Comparison of ENCODE assay signal across 17 mouse cellular contexts in genomic region chr13:53196690-53197089, GRCm38 (mm10).
DNase-seq lines count a peak whose midpoint lies in the region; ATAC-seq and TF ChIP-seq lines count a peak whose summit lies in the region.
"Had no signal": no experiment of that assay in that cellular context is flagged by ENCODE, and none has a peak within 500 bp of the region (broad histone marks: within the 10 kb centered on the region; RNA-seq: fewer than 3 reads in every experiment).

No protein-coding gene starts in this region.

- no peak for TF ChIP-seq EP300 in CH12.LX (IDR thresholded peaks at IDR 0.05; ENCODE audit: low read length)

- no peaks in the 10 kb centered on the region for H3K36me3 ChIP-seq in intestine, embryonic 14.5 days (ENCODE audit: control insufficient read depth, insufficient read depth, low read length)
- no peaks in the 10 kb centered on the region for H3K36me3 ChIP-seq in intestine, postnatal 0 days (ENCODE audit: control insufficient read depth, insufficient read depth)
- no peaks in the 10 kb centered on the region for H3K36me3 ChIP-seq in CH12.LX (replicated peaks in 1 of 2; ENCODE audit: control insufficient read depth in 1 of 2, insufficient read depth in 1 of 2, low read length in 1 of 2)
- no peaks in the 10 kb centered on the region for H3K36me3 ChIP-seq in embryonic facial prominence, embryonic 13.5 days
- no peaks in the 10 kb centered on the region for H3K36me3 ChIP-seq in limb, embryonic 12.5 days
- H3K36me3 ChIP-seq: hindbrain, embryonic 15.5 days; midbrain, embryonic 10.5 days had no signal

- peak overlapping the region; percentile 4; the same call in 1 of the 2 replicates for H3K4me2 ChIP-seq in intestine, embryonic 14.5 days (ENCODE audit: low read length)
- H3K4me2 ChIP-seq in intestine, postnatal 0 days (replicated peaks; ENCODE audit: low read depth), result no peak overlapping the region
- peak overlapping the region; percentile 44; the same call in 1 of the 2 replicates for H3K4me2 ChIP-seq in CH12.LX (ENCODE audit: insufficient read depth, low read depth, poor library complexity, severe bottlenecking)
- H3K4me2 ChIP-seq in embryonic facial prominence, embryonic 13.5 days, result peak overlapping the region; percentile 27
- peak overlapping the region; percentile 33; the same call in 1 of the 2 replicates for H3K4me2 ChIP-seq in limb, embryonic 12.5 days
- H3K4me2 ChIP-seq: hindbrain, embryonic 15.5 days had no signal

- H3K79me2 ChIP-seq in CH12.LX (replicated peaks; ENCODE audit: control insufficient read depth, extremely low read depth, insufficient read depth, poor library complexity, severe bottlenecking), result no peaks in the 10 kb centered on the region

- H3K27ac ChIP-seq in intestine, embryonic 14.5 days (ENCODE audit: low read depth), result no peak overlapping the region
- H3K27ac ChIP-seq in intestine, postnatal 0 days (ENCODE audit: low read depth, low read length), result no peak overlapping the region
- no peak overlapping the region for H3K27ac ChIP-seq in CH12.LX (ENCODE audit: insufficient read depth, low read depth)
- H3K27ac ChIP-seq in embryonic facial prominence, embryonic 13.5 days, result peak overlapping the region; percentile 39; the same call in 1 of the 2 replicates
- H3K27ac ChIP-seq in limb, embryonic 12.5 days, result peak overlapping the region; percentile 83
- H3K27ac ChIP-seq: hindbrain, embryonic 15.5 days; kidney, postnatal 0 days; midbrain, embryonic 10.5 days had no signal

- DNase-seq in intestine, embryonic 14.5 days (ENCODE audit: low spot score), result no peak
- DNase-seq in CH12.LX (ENCODE audit: extremely low read depth), result peak; percentile 31
- no peak for DNase-seq in left cerebral cortex, adult 18-20 months (ENCODE audit: low spot score in 2 of 2)
- no peak for DNase-seq in adrenal gland, postnatal 14 days
- no peak for DNase-seq in layer of hippocampus, postnatal 25 days (ENCODE audit: extremely low spot score in 1 of 2, low spot score in 1 of 2)
- DNase-seq: adrenal gland, postnatal 10 days; cerebellum, adult 9-10 months; embryo, embryonic 11 days; gastrocnemius, postnatal 14 days; lung, postnatal 36 days; retina, postnatal 1 day had no signal

- 40% methylated on average over 6 of the region's 7 CpGs for WGBS in intestine, embryonic 14.5 days
- 39% methylated on average over 7 of the region's 7 CpGs for WGBS in intestine, postnatal 0 days
- 44% methylated on average over 7 of the region's 7 CpGs for WGBS in embryonic facial prominence, embryonic 13.5 days
- WGBS in limb, embryonic 12.5 days, result 52% methylated on average over 7 of the region's 7 CpGs

- in situ Hi-C loops in CH12.LX (cut with MboI; ENCODE audit: low pct_ligation_motif_present, low pct_unique_long_range_greater_than_20kb, low sequenced_read_pairs), result loop anchor here (5.0 kb wide), 1 partner anchor 54 kb away; no protein-coding TSS in a partner anchor

- H3K9me3 ChIP-seq in intestine, embryonic 14.5 days (ENCODE audit: control insufficient read depth, low read length), result no peaks in the 10 kb centered on the region
- H3K9me3 ChIP-seq in intestine, postnatal 0 days (ENCODE audit: control insufficient read depth), result no peaks in the 10 kb centered on the region
- H3K9me3 ChIP-seq in CH12.LX (replicated peaks; ENCODE audit: low read length), result no peaks in the 10 kb centered on the region
- H3K9me3 ChIP-seq in embryonic facial prominence, embryonic 13.5 days, result no peaks in the 10 kb centered on the region
- no peaks in the 10 kb centered on the region for H3K9me3 ChIP-seq in limb, embryonic 12.5 days
- H3K9me3 ChIP-seq: hindbrain, embryonic 15.5 days; midbrain, embryonic 10.5 days had no signal

- no peak overlapping the region for H3K9ac ChIP-seq in intestine, embryonic 14.5 days (ENCODE audit: low read length)
- H3K9ac ChIP-seq in intestine, postnatal 0 days (ENCODE audit: low read depth, low read length), result no peak overlapping the region
- no peak overlapping the region for H3K9ac ChIP-seq in CH12.LX (ENCODE audit: insufficient read depth, low read depth)
- H3K9ac ChIP-seq in embryonic facial prominence, embryonic 13.5 days, result no peak overlapping the region
- 0 out of 2 replicates have a peak overlapping the region, but pooled peaks have one; percentile 19 for H3K9ac ChIP-seq in limb, embryonic 12.5 days (replicated peaks)
- H3K9ac ChIP-seq: hindbrain, embryonic 15.5 days had no signal

- peaks cover 67% of the 10 kb centered on the region for H3K4me1 ChIP-seq in intestine, embryonic 14.5 days (replicated peaks; ENCODE audit: control insufficient read depth, insufficient read depth, low read length)
- peaks cover 9% of the 10 kb centered on the region; the same call in 1 of the 2 replicates for H3K4me1 ChIP-seq in intestine, postnatal 0 days (replicated peaks; ENCODE audit: control insufficient read depth, insufficient read depth, low read length)
- peaks cover 9 to 40% of the 10 kb centered on the region in 2 experiments for H3K4me1 ChIP-seq in CH12.LX (ENCODE audit: control insufficient read depth in 1 of 2, insufficient read depth in 2 of 2)
- H3K4me1 ChIP-seq in embryonic facial prominence, embryonic 13.5 days, result peaks cover 96% of the 10 kb centered on the region
- peaks cover 97% of the 10 kb centered on the region for H3K4me1 ChIP-seq in limb, embryonic 12.5 days (replicated peaks)

- no peaks in the 10 kb centered on the region for H3K27me3 ChIP-seq in intestine, embryonic 14.5 days (replicated peaks; ENCODE audit: control insufficient read depth, insufficient read depth, low read length)
- no peaks in the 10 kb centered on the region for H3K27me3 ChIP-seq in intestine, postnatal 0 days (replicated peaks; ENCODE audit: control insufficient read depth, insufficient read depth, low read length)
- no peaks in the 10 kb centered on the region for H3K27me3 ChIP-seq in CH12.LX (replicated peaks)
- H3K27me3 ChIP-seq in embryonic facial prominence, embryonic 13.5 days, result no peaks in the 10 kb centered on the region
- no peaks in the 10 kb centered on the region for H3K27me3 ChIP-seq in limb, embryonic 12.5 days
- H3K27me3 ChIP-seq: hindbrain, embryonic 15.5 days had no signal

- dilution Hi-C loops in CH12.LX (cut with MboI; ENCODE audit: extremely low pct_ligation_motif_present, extremely low pct_unique_long_range_greater_than_20kb, low sequenced_read_pairs), result no loop called here

- TF ChIP-seq POLR2A in CH12.LX (IDR thresholded peaks at IDR 0.05; ENCODE audit: low read depth, low read length), result no peak

- no peak for ATAC-seq in intestine, embryonic 14.5 days (replicated peaks; ENCODE audit: low FRiP score, low TSS enrichment, low read depth)
- ATAC-seq in intestine, postnatal 0 days, result no peak
- ATAC-seq in embryonic facial prominence, embryonic 13.5 days (ENCODE audit: insufficient number of reproducible peaks, insufficient read depth, low FRiP score, low TSS enrichment, low read depth), result no peak
- ATAC-seq in limb, embryonic 12.5 days (ENCODE audit: insufficient number of reproducible peaks, insufficient read depth, low FRiP score, low TSS enrichment, low read depth), result no peak

- no peak for TF ChIP-seq RAD21 in CH12.LX (IDR thresholded peaks at IDR 0.05; ENCODE audit: low read depth, low read length)

- no peak for TF ChIP-seq CTCF in intestine, postnatal 0 days (IDR thresholded peaks at IDR 0.05; ENCODE audit: low read depth)
- no peak for TF ChIP-seq CTCF in CH12.LX (conservative IDR thresholded peaks at IDR 0.05 in 1 of 2, IDR thresholded peaks at IDR 0.05 in 1 of 2; ENCODE audit: low read depth in 2 of 2, low read length in 2 of 2)

- no peak overlapping the region for H3K4me3 ChIP-seq in intestine, embryonic 14.5 days (ENCODE audit: low read depth, low read length)
- H3K4me3 ChIP-seq in intestine, postnatal 0 days (ENCODE audit: low read depth, low read length), result no peak overlapping the region
- H3K4me3 ChIP-seq in CH12.LX (replicated peaks in 1 of 3; ENCODE audit: low read depth in 2 of 3, low read length in 2 of 3, poor library complexity in 1 of 3), result no peak overlapping the region
- H3K4me3 ChIP-seq in embryonic facial prominence, embryonic 13.5 days, result no peak overlapping the region
- H3K4me3 ChIP-seq in limb, embryonic 12.5 days (replicated peaks), result no peak overlapping the region
- H3K4me3 ChIP-seq: hindbrain, embryonic 15.5 days; midbrain, embryonic 10.5 days had no signal

TF ChIP-seq in CH12.LX, 34 proteins besides CTCF, POLR2A, EP300 and RAD21:
- TF ChIP-seq USF2 (conservative IDR thresholded peaks at IDR 0.05; ENCODE audit: low read depth, low read length), result no peak
- TF ChIP-seq ELF1 (IDR thresholded peaks at IDR 0.05; ENCODE audit: low read depth, low read length), result no peak
- TF ChIP-seq JUN (IDR thresholded peaks at IDR 0.05; ENCODE audit: insufficient read depth, low read depth, low read length), result no peak
- no peak for TF ChIP-seq USF1 (IDR thresholded peaks at IDR 0.05; ENCODE audit: low read depth, low read length)
- TF ChIP-seq BHLHE40 (IDR thresholded peaks at IDR 0.05; ENCODE audit: low read depth, low read length), result no peak
- TF ChIP-seq POLR2AphosphoS2 (IDR thresholded peaks at IDR 0.05; ENCODE audit: low read depth, low read length), result no peak
- TF ChIP-seq CHD2 (IDR thresholded peaks at IDR 0.05; ENCODE audit: low read length), result no peak
- no peak for TF ChIP-seq MAX (IDR thresholded peaks at IDR 0.05; ENCODE audit: low read length)
- no peak for TF ChIP-seq ZMIZ1 (IDR thresholded peaks at IDR 0.05; ENCODE audit: low read depth, low read length)
- no peak for TF ChIP-seq CHD1 (IDR thresholded peaks at IDR 0.05; ENCODE audit: low read depth, low read length)
- TF ChIP-seq ETS1 (conservative IDR thresholded peaks at IDR 0.05; ENCODE audit: low read depth, low read length), result no peak
- no peak for TF ChIP-seq SIN3A (IDR thresholded peaks at IDR 0.05; ENCODE audit: low read length)
- TF ChIP-seq JUND (conservative IDR thresholded peaks at IDR 0.05; ENCODE audit: low read depth, low read length), result no peak
- TF ChIP-seq MYC (IDR thresholded peaks at IDR 0.05; ENCODE audit: low read depth, low read length), result no peak
- no peak for TF ChIP-seq MAFK (IDR thresholded peaks at IDR 0.05; ENCODE audit: insufficient replicate concordance, low read length)
TF ChIP-seq in CH12.LX: peak in this region for 0.

Comparison
In these comparisons a context has a peak if more than half of its experiments do, and no peak if none do; other contexts are left out.
1. H3K27ac ChIP-seq: peak in embryonic facial prominence, embryonic 13.5 days (single experiment) and limb, embryonic 12.5 days (single experiment); none in intestine, embryonic 14.5 days (single experiment), intestine, postnatal 0 days (single experiment) and CH12.LX (single experiment).